Mouse (Mus musculus) forebrain, embryonic 10.5 days (tissue): ENCODE measurements around the gene Nob1. TPM values are rescaled to one million over a fixed set of nuclear protein-coding genes. Genes with fewer than 3 reads are reported as not detected.

Source experiments
- DNase-seq: peaks from one replicate; pipeline ENCODE4 v3.0.0-alpha.2; 2017; ENCODE audit warnings: low spot score; ENCODE audit errors: extremely low spot score
- H3K27ac ChIP-seq: fragments of 300-500 bp; sonication (generic); 2 replicates; pipeline ENCODE4 v1.5.1; 2016; ENCODE audit warnings: mild to moderate bottlenecking
- H3K27me3 ChIP-seq: fragments of 300-500 bp; sonication (generic); 2 replicates; pipeline ENCODE4 v1.6.1; 2016; ENCODE audit warnings: mild to moderate bottlenecking; ENCODE audit not compliant: poor library complexity, severe bottlenecking
- H3K36me3 ChIP-seq: fragments of 300-500 bp; sonication (generic); replicated peaks from 2 replicates; pipeline ENCODE4 v1.6.1; 2016; ENCODE audit warnings: mild to moderate bottlenecking, moderate library complexity
- H3K4me1 ChIP-seq: fragments of 300-500 bp; sonication (generic); 2 replicates; pipeline ENCODE4 v1.6.1; 2016
- H3K4me3 ChIP-seq: fragments of 300-500 bp; sonication (generic); 2 replicates; pipeline ENCODE4 v1.5.1; 2016; ENCODE audit warnings: mild to moderate bottlenecking, moderate library complexity
- H3K9me3 ChIP-seq: fragments of 300-500 bp; sonication (generic); 2 replicates; pipeline ENCODE4 v1.6.1; 2016; ENCODE audit warnings: mild to moderate bottlenecking, moderate library complexity
- WGBS: fragments of 180-500 bp; shearing (Covaris S2); methylation state at CpG from one replicate; pipeline ENCODE4 v1.1.7; 2016; 5-methylcytosine and 5-hydroxymethylcytosine counted together
- polyA plus RNA-seq: library from polyadenylated mRNA; unstranded; fragments of >200 nt; fragmentation: Nextera tagmentation; extraction: Ambion mirVana; gene quantifications from 2 replicates; pipeline ENCODE4 v1.2.1, GENCODE M21; 2016

Gene Nob1
- polyA plus RNA-seq, 1 experiment from 2014 or later: 99.5 TPM

GRCm38 (mm10) chr8:107425230-107425597 lies 363 bp upstream of the Nob1 start:
- WGBS: 48% methylated on average over 8 of the region's 8 CpGs
- no peak for DNase-seq
- Histone ChIP-seq H3K9me3 (no peaks in the 10 kb centered on the region), H3K27me3 (no peaks in the 10 kb centered on the region), H3K27ac (peak overlapping the region; percentile 94; the same call in 1 of the 2 replicates), H3K36me3 (peaks cover 33% of the 10 kb centered on the region), H3K4me1 (peaks cover 16% of the 10 kb centered on the region), H3K4me3 (peak overlapping the region; percentile 89)

GRCm38 (mm10) chr8:107424176-107424575 lies 675 bp downstream of the Nob1 start:
- DNase-seq: no peak
- Histone ChIP-seq H3K4me3 (peak overlapping the region; percentile 89), H3K27me3 (no peaks in the 10 kb centered on the region), H3K4me1 (peaks cover 16% of the 10 kb centered on the region), H3K9me3 (no peaks in the 10 kb centered on the region), H3K36me3 (peaks cover 44% of the 10 kb centered on the region), H3K27ac (peak overlapping the region; percentile 94)
- WGBS: 32% methylated on average over 9 of the region's 9 CpGs

- Histone ChIP-seq H3K4me3 (no peak overlapping the region), H3K27ac (no peak overlapping the region), H3K36me3 (peaks cover 100% of the 10 kb centered on the region), H3K9me3 (no peaks in the 10 kb centered on the region), H3K27me3 (no peaks in the 10 kb centered on the region), H3K4me1 (no peaks in the 10 kb centered on the region)
- 90% methylated on average over 12 of the region's 12 CpGs for WGBS
- DNase-seq: no peak
Observed at GRCm38 (mm10) chr8:107417001-107417400, 7.8 kb downstream of the Nob1 start.

- 93% methylated on average over 10 of the region's 10 CpGs for WGBS
- no peaks in the 10 kb centered on the region for H3K27me3 ChIP-seq
- no peaks in the 10 kb centered on the region for H3K9me3 ChIP-seq
- DNase-seq: no peak
- no peak overlapping the region for H3K4me3 ChIP-seq
- H3K27ac ChIP-seq: no peak overlapping the region
- no peaks in the 10 kb centered on the region for H3K4me1 ChIP-seq
- peaks cover 100% of the 10 kb centered on the region for H3K36me3 ChIP-seq
Observed at GRCm38 (mm10) chr8:107413881-107414280, 11.0 kb downstream of the Nob1 start.

GRCm38 (mm10) chr8:107412552-107412951 lies 12.3 kb downstream of the Nob1 start:
- WGBS: 93% methylated on average over 8 of the region's 8 CpGs
- H3K4me3 ChIP-seq: no peak overlapping the region
- H3K27ac ChIP-seq: no peak overlapping the region
- peaks cover 6% of the 10 kb centered on the region for H3K4me1 ChIP-seq
- no peaks in the 10 kb centered on the region for H3K9me3 ChIP-seq
- no peaks in the 10 kb centered on the region for H3K27me3 ChIP-seq
- no peak for DNase-seq
- H3K36me3 ChIP-seq: peaks cover 97% of the 10 kb centered on the region

- Histone ChIP-seq H3K4me1 (peaks cover 17% of the 10 kb centered on the region), H3K9me3 (no peaks in the 10 kb centered on the region), H3K4me3 (no peak overlapping the region), H3K36me3 (peaks cover 92% of the 10 kb centered on the region), H3K27ac (no peak overlapping the region), H3K27me3 (no peaks in the 10 kb centered on the region)
- DNase-seq: no peak
- 73% methylated on average over 4 of the region's 4 CpGs for WGBS
Observed at GRCm38 (mm10) chr8:107411391-107411790, 13.5 kb downstream of the Nob1 start.

GRCm38 (mm10) chr8:107405935-107406334 lies 18.9 kb downstream of the Nob1 start:
- Histone ChIP-seq H3K9me3 (no peaks in the 10 kb centered on the region), H3K27me3 (no peaks in the 10 kb centered on the region), H3K4me3 (no peak overlapping the region), H3K4me1 (peaks cover 42% of the 10 kb centered on the region), H3K36me3 (peaks cover 37% of the 10 kb centered on the region), H3K27ac (no peak overlapping the region)
- WGBS: 76% methylated on average over 3 of the region's 3 CpGs
- DNase-seq: no peak

- Histone ChIP-seq H3K27me3 (no peaks in the 10 kb centered on the region), H3K9me3 (no peaks in the 10 kb centered on the region), H3K27ac (peak overlapping the region; percentile 78), H3K4me3 (0 out of 2 replicates have a peak overlapping the region, but pooled peaks have one; percentile 49), H3K4me1 (peaks cover 42% of the 10 kb centered on the region), H3K36me3 (peaks cover 18% of the 10 kb centered on the region)
- WGBS: 90% methylated on average over 4 of the region's 4 CpGs
- no peak for DNase-seq
Observed at GRCm38 (mm10) chr8:107404057-107404456, 20.8 kb downstream of the Nob1 start.

- peaks cover 13% of the 10 kb centered on the region; the same call in 1 of the 2 replicates for H3K36me3 ChIP-seq
- peak; percentile 79 for DNase-seq
- H3K9me3 ChIP-seq: no peaks in the 10 kb centered on the region
- H3K27ac ChIP-seq: peak within 1 kb of the TSS; percentile 78
- peak within 1 kb of the TSS; percentile 49 for H3K4me3 ChIP-seq
- WGBS: 20% methylated on average over 22 of the region's 22 CpGs
- H3K27me3 ChIP-seq: no peaks in the 10 kb centered on the region
- H3K4me1 ChIP-seq: peaks cover 42% of the 10 kb centered on the region
Observed at GRCm38 (mm10) chr8:107403038-107403781, 21.6 kb downstream of the Nob1 start, which contains the start of gene Nqo1. Nqo1 (minus strand) TSS chr8:107403206.

GRCm38 (mm10) chr8:107401866-107402265 lies 23.0 kb downstream of the Nob1 start:
- Histone ChIP-seq H3K4me3 (no peak overlapping the region), H3K36me3 (0 out of 2 replicates have a peak, but pooled peaks cover 3% of the 10 kb centered on the region), H3K4me1 (peaks cover 39% of the 10 kb centered on the region), H3K27ac (no peak overlapping the region), H3K9me3 (no peaks in the 10 kb centered on the region), H3K27me3 (no peaks in the 10 kb centered on the region)
- no peak for DNase-seq
- WGBS: 82% methylated on average over 5 of the region's 5 CpGs

- DNase-seq: no peak
- Histone ChIP-seq H3K27me3 (no peaks in the 10 kb centered on the region), H3K4me3 (no peak overlapping the region), H3K36me3 (no peaks in the 10 kb centered on the region), H3K9me3 (no peaks in the 10 kb centered on the region), H3K27ac (no peak overlapping the region; the same call in 1 of the 2 replicates), H3K4me1 (peaks cover 37% of the 10 kb centered on the region)
- WGBS: 51% methylated on average over 9 of the region's 9 CpGs
Observed at GRCm38 (mm10) chr8:107399495-107399894, 25.4 kb downstream of the Nob1 start.

GRCm38 (mm10) chr8:107397665-107398064 lies 27.2 kb downstream of the Nob1 start:
- Histone ChIP-seq H3K4me1 (peaks cover 24% of the 10 kb centered on the region), H3K27ac (peak overlapping the region; percentile 57; the same call in 1 of the 2 replicates), H3K9me3 (no peaks in the 10 kb centered on the region), H3K4me3 (no peak overlapping the region), H3K27me3 (no peaks in the 10 kb centered on the region), H3K36me3 (no peaks in the 10 kb centered on the region)
- DNase-seq: no peak
- WGBS: 58% methylated on average over 12 of the region's 12 CpGs

- Histone ChIP-seq H3K27ac (no peak overlapping the region), H3K36me3 (no peaks in the 10 kb centered on the region), H3K4me3 (no peak overlapping the region), H3K4me1 (peaks cover 12% of the 10 kb centered on the region), H3K27me3 (no peaks in the 10 kb centered on the region), H3K9me3 (no peaks in the 10 kb centered on the region)
- no peak for DNase-seq
- WGBS: 86% methylated on average over 10 of the region's 10 CpGs
Observed at GRCm38 (mm10) chr8:107396106-107396670, 28.7 kb downstream of the Nob1 start.
